Mouse (Mus musculus): Measurements from ENCODE around the gene Rplp2. TPM values are rescaled to one million over a fixed set of nuclear protein-coding genes. Genes with fewer than 3 reads are reported as not detected.

Rplp2 gene
- polyA plus RNA-seq, 1 experiment, result 1,171 TPM

DNA sequence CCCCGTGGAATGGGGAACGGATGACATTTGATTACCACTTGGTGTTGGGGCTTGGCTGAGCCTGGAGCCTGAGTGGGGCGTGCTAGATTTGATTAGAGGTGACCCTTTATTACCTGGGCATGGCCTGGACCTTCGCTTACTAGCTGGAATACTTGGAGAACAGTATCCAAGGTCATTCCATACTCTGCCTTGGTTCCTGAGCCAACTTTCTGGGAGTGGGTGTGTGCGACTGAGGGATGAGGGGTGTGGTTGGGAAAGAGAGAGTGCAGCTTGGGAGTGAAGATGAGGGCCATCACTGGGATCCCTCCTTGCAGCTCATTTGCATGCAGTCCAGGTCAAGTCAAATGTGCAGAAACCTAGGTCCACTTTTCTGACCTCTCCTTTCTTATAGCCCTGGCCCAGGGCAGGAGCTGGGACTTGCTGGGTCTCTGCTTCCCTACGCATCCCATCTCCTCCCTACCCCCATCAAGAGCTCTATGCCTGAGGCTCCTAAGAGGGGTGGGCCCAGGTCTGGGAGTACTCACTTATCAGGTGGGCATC, 36.0 kb downstream of the Rplp2 start:
- DNase-seq (ENCODE audit: low spot score), result no peak

DNA sequence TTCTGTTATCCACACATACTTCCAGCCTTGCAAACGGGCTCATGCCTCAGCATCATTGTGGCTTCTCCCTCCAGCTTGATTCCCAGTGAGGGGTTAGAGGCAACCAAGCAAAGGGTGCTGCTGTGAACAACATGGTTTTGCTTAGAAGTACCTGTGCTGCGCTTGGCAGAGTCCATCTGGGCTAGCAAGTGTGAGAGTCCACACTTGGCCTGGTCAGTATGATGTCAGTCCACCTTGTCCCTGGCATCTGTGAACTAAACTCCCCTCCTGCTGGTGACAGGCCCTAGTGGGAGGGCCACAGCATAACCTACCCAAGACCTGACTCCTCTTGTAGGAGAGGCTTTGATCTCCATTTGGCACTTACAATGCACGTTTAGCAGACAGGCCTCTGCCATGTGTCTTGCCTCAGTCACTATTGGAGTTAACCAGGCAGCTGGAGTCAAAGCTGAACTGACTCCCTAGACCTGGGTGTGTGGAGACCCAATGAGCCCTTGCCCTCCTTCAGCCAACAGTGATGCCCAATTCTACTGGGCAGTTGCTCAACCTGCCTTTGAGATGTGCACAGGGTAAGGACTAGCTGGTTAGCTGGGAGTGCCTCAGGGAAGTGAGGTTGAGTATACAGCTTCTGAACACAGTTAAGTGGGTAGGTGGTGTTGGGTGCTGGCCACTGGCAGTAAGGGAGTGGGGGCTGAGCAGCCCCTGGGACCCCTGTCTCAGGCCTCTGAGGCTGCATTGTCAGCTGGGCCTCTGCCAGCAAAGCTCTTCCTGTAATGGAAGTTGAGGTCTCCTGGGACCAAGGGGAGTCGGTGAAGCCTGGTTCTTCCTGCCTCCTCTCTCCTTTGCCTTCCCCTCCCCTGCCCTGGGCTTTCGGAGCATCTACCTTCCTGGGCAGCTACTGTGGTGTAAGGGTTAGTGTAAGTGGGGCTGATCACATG, 37.3 kb downstream of the Rplp2 start:
- DNase-seq (ENCODE audit: low spot score), result no peak

DNA sequence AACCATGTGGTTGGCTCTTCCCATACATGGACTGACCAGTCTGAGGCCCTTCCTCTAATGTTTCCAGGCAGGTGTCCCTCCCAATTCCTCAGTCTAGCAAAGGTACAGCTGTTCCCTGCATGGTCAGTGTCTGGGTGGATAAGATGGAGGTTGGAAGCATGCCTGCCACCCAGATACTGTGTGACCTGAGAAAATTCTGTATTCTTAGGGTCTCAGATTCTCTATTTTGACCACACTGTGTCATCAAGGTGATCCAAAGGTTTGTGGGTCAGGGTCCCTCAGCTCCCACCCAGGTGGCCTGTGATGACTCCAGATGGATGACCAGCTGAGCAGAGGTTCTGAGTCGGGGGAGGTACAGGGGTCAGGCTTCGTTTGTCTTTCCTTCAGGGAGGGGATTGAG, 38.0 kb downstream of the Rplp2 start:
- DNase-seq (ENCODE audit: low spot score), result no peak

DNA sequence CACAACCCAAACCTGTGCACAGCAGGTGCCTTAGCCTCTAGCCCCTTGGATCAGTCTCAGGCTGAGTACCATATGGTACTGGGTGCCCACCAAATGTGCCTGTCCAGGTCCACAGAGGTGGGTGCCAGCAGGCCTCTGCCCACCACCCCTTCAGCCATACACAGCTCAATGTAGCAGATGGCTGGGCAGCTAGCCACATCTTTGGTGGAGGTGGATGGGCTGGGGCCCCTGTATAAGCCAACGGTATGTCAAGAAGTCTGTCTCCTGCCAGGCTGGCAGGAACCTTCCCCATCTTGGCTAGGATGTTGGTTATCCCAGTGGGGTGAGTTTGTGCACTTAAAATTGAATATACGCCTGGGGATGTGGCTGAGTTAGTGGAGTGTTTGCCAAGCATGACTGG, 38.4 kb downstream of the Rplp2 start:
- no peak for DNase-seq (ENCODE audit: low spot score)

DNA sequence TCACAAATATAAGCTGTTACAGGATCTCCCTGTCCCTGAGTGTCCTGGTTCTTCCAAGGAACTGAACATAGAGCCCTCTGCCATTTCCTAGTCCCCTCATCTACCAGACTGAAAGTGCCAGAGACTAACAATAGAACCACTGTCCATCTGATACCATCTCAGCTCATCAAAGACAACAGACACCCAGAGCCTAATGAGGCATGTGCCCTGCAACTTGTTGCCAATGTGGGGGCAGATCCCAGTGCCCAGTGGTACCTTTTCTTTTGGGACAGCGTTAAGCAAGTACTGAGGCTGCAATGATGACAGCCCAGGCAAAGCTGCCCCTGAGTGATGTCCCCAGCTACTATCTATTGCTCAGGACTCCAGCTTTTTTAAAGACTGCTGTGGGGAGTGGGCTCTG, 39.1 kb downstream of the Rplp2 start:
- DNase-seq (ENCODE audit: low spot score), result no peak

DNA sequence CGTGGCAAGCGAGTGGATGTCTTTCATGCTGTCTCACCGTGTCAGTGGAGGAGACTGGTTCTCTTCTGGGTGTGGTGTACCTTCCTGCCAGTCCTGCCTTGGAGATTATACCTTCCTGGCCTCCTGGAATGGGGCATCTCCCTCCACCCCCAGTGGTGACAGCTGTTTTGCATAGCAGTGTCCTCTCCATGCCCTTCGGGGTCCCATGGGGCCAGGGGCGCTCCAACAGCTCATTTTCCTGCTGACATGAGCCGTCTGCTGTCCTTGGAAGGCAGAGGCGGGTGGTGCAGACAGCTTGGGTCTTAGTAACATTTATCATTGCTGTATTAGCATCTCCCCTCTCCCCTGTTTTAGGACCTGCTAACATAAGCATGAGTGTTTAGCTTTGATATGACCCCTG, 40.0 kb downstream of the Rplp2 start:
- no peak for DNase-seq (ENCODE audit: low spot score)

DNA sequence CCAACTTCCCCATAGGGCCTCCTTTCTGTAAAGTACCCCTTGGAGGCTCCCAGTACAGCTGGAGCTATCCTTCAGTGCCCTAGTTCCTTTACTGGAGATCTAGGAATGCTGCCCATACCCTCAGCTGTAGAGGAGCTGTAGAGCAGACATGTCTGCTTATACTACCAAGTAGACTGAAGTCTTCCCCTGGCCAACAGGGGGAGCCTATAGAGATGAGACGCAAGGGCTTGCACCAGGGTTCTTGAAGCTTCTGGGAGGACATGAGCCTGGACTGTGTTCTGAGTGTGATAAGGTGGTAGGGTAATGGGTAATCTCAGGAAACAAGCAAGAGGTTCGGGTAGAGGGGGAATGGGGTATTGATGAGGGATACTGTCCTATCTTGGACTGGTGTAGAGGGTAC, 44.0 kb downstream of the Rplp2 start:
- DNase-seq (ENCODE audit: low spot score), result no peak

DNA sequence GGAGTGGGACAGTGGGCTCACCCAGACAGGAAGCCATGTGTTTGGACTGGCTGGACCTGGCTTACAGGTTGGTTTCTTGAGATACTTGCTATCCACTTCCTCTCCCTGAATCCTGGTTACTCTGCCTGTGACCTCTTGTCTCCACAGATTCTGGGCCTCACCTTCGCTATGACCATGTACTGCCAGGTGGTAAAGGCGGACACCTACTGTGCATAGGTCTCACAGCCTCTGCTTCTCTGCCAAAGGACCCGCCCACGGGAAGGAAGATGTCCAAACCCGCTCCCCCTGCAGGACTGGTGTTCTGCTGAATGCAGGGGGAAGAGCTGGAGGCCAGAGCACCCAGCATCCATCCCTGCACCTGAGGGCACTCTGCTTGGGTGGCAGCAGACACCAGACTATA, 45.6 kb downstream of the Rplp2 start:
- no peak for DNase-seq (ENCODE audit: low spot score)

DNA sequence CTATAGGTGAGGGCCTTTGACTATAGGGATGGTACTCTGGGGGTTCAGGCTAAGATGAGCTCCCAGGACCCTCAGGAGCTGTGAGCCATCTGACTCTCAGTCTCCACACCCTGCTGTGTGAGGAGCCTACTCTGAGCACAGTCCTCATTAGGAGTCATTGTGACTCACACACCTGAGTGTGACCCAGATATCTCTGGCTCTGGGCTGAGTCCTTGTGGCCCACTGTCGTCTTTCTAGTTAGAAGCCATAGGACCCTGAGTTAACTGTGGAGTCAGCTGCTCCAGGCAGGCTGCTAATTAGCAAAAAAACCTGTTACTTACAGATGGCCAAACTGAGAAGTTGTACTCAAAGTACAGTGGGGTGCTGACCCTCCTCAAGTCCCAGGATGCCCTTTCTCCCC, 46.6 kb downstream of the Rplp2 start:
- DNase-seq (ENCODE audit: low spot score), result no peak

DNA sequence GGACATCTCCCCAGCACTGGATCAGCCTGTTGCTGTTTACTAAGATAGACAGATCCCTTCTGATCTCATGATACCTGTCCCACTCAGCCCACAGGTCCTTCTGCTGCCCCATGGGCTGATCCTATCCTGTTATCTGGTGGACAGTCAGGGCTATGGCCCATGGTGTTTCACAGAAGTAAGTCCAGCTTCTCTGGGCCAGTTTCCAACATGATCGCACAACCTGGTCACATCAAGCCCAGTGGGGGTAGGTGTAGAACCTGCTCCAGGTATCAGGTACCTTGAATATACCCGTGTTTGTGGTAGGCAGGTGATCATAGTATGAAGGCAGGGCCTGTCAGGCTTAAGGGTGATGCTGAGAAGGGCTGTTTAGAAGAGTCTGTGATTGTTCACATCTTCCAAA, 48.2 kb downstream of the Rplp2 start:
- no peak for DNase-seq (ENCODE audit: low spot score)

DNA sequence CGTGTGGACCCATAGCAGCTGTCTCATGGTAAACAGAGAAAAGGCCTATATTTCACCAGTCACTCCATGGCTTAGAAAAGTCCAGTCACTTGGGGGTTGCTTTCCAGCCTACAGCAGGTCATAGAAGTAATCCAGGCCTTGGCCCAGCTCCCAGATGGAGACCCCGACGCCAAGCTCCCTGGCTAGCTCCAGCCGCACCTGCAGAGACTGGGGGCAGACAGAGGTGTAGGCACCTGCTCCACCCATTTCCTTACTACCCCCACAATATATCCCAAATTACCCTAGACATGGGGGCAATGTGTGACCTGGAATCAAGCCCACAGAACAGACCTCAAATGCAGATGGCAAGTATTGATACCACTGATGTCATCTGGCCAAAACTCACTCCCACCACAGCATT, 48.8 kb downstream of the Rplp2 start:
- no peak for DNase-seq (ENCODE audit: low spot score)

DNA sequence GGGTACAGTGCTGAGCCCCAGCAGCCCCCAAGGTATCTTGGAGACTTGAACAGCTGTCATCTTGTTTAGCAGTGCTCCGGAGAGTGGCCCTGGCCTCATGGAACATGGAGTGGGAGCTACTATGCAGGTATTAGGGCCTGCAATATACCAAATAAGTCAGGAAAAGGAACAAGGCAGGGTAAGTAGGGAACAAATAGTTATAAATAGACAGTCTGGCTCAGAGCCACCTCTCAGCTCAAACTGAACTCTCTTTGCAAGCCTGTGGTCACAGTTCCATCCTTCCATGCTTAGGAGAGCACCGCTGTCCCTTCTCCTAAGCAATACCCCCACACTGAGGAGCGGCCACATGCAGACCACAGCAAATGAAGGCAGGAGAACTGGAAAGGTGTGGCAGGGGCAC, 50.4 kb downstream of the Rplp2 start:
- DNase-seq (ENCODE audit: low spot score), result no peak

Other genes starting within 250 kb of the Rplp2 start
- 8.4 and 11.6 TPM in 2 replicates for gene Lmntd2, start 233.3 kb upstream of the Rplp2 start, polyA plus RNA-seq (2012; rRNA removed)
- gene Rassf7, start 231.5 kb upstream of the Rplp2 start, polyA plus RNA-seq (2012; rRNA removed), result 97.6 and 157 TPM in 2 replicates
- 16.4 and 30.4 TPM in 2 replicates for gene Phrf1, start 218.6 kb upstream of the Rplp2 start, polyA plus RNA-seq (2012; rRNA removed)
- 21.2 and 23.3 TPM in 2 replicates for gene Irf7, start 180.9 kb upstream of the Rplp2 start, polyA plus RNA-seq (2012; rRNA removed)
- 0.07 TPM in 1 of 2 replicates, not detected in the other for gene Cdhr5, start 170.6 kb upstream of the Rplp2 start, polyA plus RNA-seq (2012; rRNA removed)
- gene Sct, start 168.2 kb upstream of the Rplp2 start, polyA plus RNA-seq (2012; rRNA removed), result 0.41 and 1.3 TPM in 2 replicates
- 0.06 and 0.21 TPM in 2 replicates for gene Drd4, start 155.4 kb upstream of the Rplp2 start, polyA plus RNA-seq (2012; rRNA removed)
- 14.6 and 22.8 TPM in 2 replicates for gene Deaf1, start 119.7 kb upstream of the Rplp2 start, polyA plus RNA-seq (2012; rRNA removed)
- 34.1 and 42.5 TPM in 2 replicates for gene Tmem80, start 119.6 kb upstream of the Rplp2 start, polyA plus RNA-seq (2012; rRNA removed)
- 79.7 and 109 TPM in 2 replicates for gene Eps8l2, start 108.5 kb upstream of the Rplp2 start, polyA plus RNA-seq (2012; rRNA removed)
- gene Taldo1, start 55.2 kb upstream of the Rplp2 start, polyA plus RNA-seq (2012; rRNA removed), result 269 and 320 TPM in 2 replicates
- 48.3 and 59.2 TPM in 2 replicates for gene Gatd1, start 33.2 kb upstream of the Rplp2 start, polyA plus RNA-seq (2012; rRNA removed)
- gene Cend1, start 17.9 kb upstream of the Rplp2 start, polyA plus RNA-seq (2012; rRNA removed), result 1.3 and 3.4 TPM in 2 replicates
- gene Slc25a22, start 9.5 kb upstream of the Rplp2 start, polyA plus RNA-seq (2012; rRNA removed), result 42.0 and 55.2 TPM in 2 replicates
- 4.7 and 4.8 TPM in 2 replicates for gene Pidd1, start 3.3 kb upstream of the Rplp2 start, polyA plus RNA-seq (2012; rRNA removed)
- gene Pnpla2, start 7.8 kb downstream of the Rplp2 start, polyA plus RNA-seq (2012; rRNA removed), result 108 and 133 TPM in 2 replicates
- gene Cracr2b, start 13.7 kb downstream of the Rplp2 start, polyA plus RNA-seq (2012; rRNA removed), result 24.0 and 25.8 TPM in 2 replicates
- gene Cd151, start 20.0 kb downstream of the Rplp2 start, polyA plus RNA-seq (2012; rRNA removed), result 280 and 288 TPM in 2 replicates
- 41.8 and 48.1 TPM in 2 replicates for gene Polr2l, start 27.8 kb downstream of the Rplp2 start, polyA plus RNA-seq (2012; rRNA removed)
- gene Tspan4, start 27.9 kb downstream of the Rplp2 start, polyA plus RNA-seq (2012; rRNA removed), result 161 and 196 TPM in 2 replicates
- 28.5 and 32.0 TPM in 2 replicates for gene Chid1, start 92.5 kb downstream of the Rplp2 start, polyA plus RNA-seq (2012; rRNA removed)
- gene Ap2a2, start 114.8 kb downstream of the Rplp2 start, polyA plus RNA-seq (2012; rRNA removed), result 19.8 and 32.9 TPM in 2 replicates
- gene Muc6, start 207.9 kb downstream of the Rplp2 start, polyA plus RNA-seq (2012; rRNA removed), result 0.01 and 0.03 TPM in 2 replicates
- gene Muc2, start 243.0 kb downstream of the Rplp2 start, polyA plus RNA-seq (2012; rRNA removed), result 2.5 and 4.4 TPM in 2 replicates